Mouse (Mus musculus): ENCODE data around the gene Clcn1. TPM values are rescaled to one million over a fixed set of nuclear protein-coding genes. Genes with fewer than 3 reads are reported as not detected.

Gene Clcn1
- total and polyA plus RNA-seq, 2 experiments from 2014 or later = 0.04 to 0.64 TPM

DNA sequence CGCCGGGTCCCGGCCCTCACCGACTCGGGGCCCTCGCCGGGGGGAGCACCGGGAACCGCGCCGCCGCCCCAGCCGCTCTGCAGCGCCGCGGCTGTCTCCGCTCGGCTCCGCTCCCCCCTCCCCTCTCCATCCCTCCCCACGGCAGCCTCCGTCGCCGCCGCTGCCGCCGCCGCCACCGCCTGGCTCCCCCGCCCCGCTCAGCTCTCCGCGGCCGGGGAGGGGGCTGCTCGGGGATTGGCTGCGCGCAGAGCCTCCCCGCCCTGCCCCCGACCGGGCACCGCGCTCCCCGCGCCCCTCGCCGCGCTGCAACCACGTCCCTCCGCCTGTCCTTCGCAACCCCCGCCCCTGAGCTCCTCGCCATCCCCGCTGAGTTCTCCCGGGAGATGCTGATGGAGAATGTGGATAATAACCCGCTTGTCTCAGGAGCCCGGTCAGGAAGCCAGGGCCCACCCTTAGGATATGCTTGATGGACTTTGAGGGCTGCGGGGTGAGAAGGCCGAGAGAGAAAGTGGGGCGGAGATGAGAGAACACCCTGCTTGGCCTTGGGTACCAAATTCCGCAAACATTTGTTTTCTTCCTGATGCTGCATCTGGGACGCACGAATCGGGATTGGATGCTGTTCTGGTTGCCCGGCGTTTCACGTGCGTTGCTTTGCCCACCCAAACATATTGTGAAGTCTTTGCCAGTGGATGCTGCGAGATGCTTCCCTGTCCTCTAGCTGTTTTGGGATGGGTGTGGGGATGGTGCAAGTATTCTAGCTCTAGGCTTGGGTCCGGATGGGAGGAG is 38.2 kb downstream of the Clcn1 start, which contains the start of gene Fam131b:
Gene Fam131b, minus strand, starts transcription at position 162 of the 786 bp plus-strand sequence.
- Histone ChIP-seq H3K27ac (ENCODE audit: low read depth) (no peak within 1 kb of the TSS), H3K4me1 (ENCODE audit: control insufficient read depth, insufficient read depth) (peaks cover 11% of the 10 kb centered on the region; the same call in 1 of the 2 replicates), H3K27me3 (ENCODE audit: control insufficient read depth, insufficient read depth, low read length) (peaks cover 37% of the 10 kb centered on the region), H3K9ac (replicated peaks; ENCODE audit: low read depth, low read length) (peak within 1 kb of the TSS; percentile 17), H3K9me3 (replicated peaks; ENCODE audit: control insufficient read depth, low read length) (no peaks in the 10 kb centered on the region), H3K36me3 (replicated peaks; ENCODE audit: control insufficient read depth, insufficient read depth, low read length) (no peaks in the 10 kb centered on the region), H3K4me2 (ENCODE audit: low read depth, low read length) (peak within 1 kb of the TSS; percentile 93), H3K4me3 (ENCODE audit: low read depth, low read length) (peak within 1 kb of the TSS; percentile 62)
- WGBS = 1% methylated on average over 52 of the region's 68 CpGs
- DNase-seq (ENCODE audit: low spot score) (no peak), ATAC-seq (ENCODE audit: insufficient read depth, low read depth) (peak; percentile 34; the same call in 1 of the 2 replicates)
- no peak for TF ChIP-seq CTCF (IDR thresholded peaks at IDR 0.05; ENCODE audit: low read depth)
- no peak for TF ChIP-seq EP300 (IDR thresholded peaks at IDR 0.05; ENCODE audit: low read depth)

DNA sequence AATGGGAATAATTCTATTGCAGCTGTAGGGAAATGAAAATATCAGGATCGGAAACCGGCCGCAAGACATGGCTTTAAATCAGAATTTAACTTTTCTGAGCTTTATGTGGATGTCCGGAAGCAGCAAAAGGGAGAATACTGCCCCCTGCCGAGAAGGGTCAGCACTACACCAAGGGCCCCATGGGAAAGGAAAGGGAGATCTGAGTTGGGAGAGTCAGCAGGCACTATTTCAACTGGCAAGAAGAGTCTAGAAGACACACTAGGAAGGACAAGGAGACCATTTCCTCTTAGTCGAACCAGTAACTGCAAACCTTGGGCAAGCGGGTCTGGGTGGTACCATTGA is 38.8 kb downstream of the Clcn1 start:
- peak; percentile 34 for DNase-seq (ENCODE audit: low spot score)
- no peak overlapping the region for H3K9ac ChIP-seq (replicated peaks; ENCODE audit: low read depth, low read length)
- H3K4me3 ChIP-seq (ENCODE audit: low read depth, low read length) = peak overlapping the region; percentile 62
- H3K36me3 ChIP-seq (replicated peaks; ENCODE audit: control insufficient read depth, insufficient read depth, low read length) = no peaks in the 10 kb centered on the region
- peak overlapping the region; percentile 93 for H3K4me2 ChIP-seq (ENCODE audit: low read depth, low read length)
- peaks cover 37% of the 10 kb centered on the region for H3K27me3 ChIP-seq (ENCODE audit: control insufficient read depth, insufficient read depth, low read length)
- H3K9me3 ChIP-seq (replicated peaks; ENCODE audit: control insufficient read depth, low read length) = no peaks in the 10 kb centered on the region
- H3K27ac ChIP-seq (ENCODE audit: low read depth) = no peak overlapping the region
- peaks cover 11% of the 10 kb centered on the region; the same call in 1 of the 2 replicates for H3K4me1 ChIP-seq (ENCODE audit: control insufficient read depth, insufficient read depth)
- no peak for ATAC-seq (ENCODE audit: insufficient read depth, low read depth)
- 4% methylated on average over 7 of the region's 7 CpGs for WGBS
- TF ChIP-seq CTCF (IDR thresholded peaks at IDR 0.05; ENCODE audit: low read depth) (peak; percentile 67), EP300 (IDR thresholded peaks at IDR 0.05; ENCODE audit: low read depth) (no peak)

DNA sequence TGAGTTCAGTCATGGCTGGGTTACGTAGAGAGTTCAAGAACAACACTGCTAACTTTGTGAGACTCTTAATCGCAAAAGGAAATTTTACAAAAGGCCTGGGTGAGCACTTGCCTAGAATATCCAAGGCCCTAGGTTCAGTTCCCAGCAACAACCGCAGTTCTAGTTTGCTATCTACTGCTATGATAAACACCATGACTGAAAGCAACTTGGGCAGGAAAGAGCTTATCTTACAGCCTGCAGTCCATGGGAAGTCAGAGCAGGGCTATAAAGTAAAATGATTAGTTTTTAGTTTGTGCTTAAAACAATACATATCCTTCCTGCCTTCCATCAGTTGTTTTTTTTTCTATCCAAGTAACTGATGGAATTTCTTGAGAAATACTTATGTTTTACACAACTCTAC is 40.0 kb downstream of the Clcn1 start:
- peaks cover 11% of the 10 kb centered on the region; the same call in 1 of the 2 replicates for H3K4me1 ChIP-seq (ENCODE audit: control insufficient read depth, insufficient read depth)
- no peak overlapping the region for H3K4me3 ChIP-seq (ENCODE audit: low read depth, low read length)
- H3K9ac ChIP-seq (replicated peaks; ENCODE audit: low read depth, low read length) = no peak overlapping the region
- H3K27me3 ChIP-seq (ENCODE audit: control insufficient read depth, insufficient read depth, low read length) = peaks cover 37% of the 10 kb centered on the region
- H3K27ac ChIP-seq (ENCODE audit: low read depth) = no peak overlapping the region
- TF ChIP-seq CTCF (IDR thresholded peaks at IDR 0.05; ENCODE audit: low read depth) = no peak
- no peak for TF ChIP-seq EP300 (IDR thresholded peaks at IDR 0.05; ENCODE audit: low read depth)
- no peak overlapping the region for H3K4me2 ChIP-seq (ENCODE audit: low read depth, low read length)
- DNase-seq (ENCODE audit: low spot score) (no peak), ATAC-seq (ENCODE audit: insufficient read depth, low read depth) (no peak)
- no peaks in the 10 kb centered on the region for H3K36me3 ChIP-seq (replicated peaks; ENCODE audit: control insufficient read depth, insufficient read depth, low read length)
- no peaks in the 10 kb centered on the region for H3K9me3 ChIP-seq (replicated peaks; ENCODE audit: control insufficient read depth, low read length)
- WGBS = 68% methylated on average over 3 of the region's 3 CpGs

GRCm38 (mm10) chr6:42328757-42329156 is 42.3 kb downstream of the Clcn1 start:
- 67% methylated on average over 3 of the region's 3 CpGs for WGBS
- Histone ChIP-seq H3K9ac (replicated peaks; ENCODE audit: low read depth, low read length) (no peak overlapping the region), H3K4me3 (ENCODE audit: low read depth, low read length) (no peak overlapping the region), H3K4me1 (ENCODE audit: control insufficient read depth, insufficient read depth) (peaks cover 7% of the 10 kb centered on the region; the same call in 1 of the 2 replicates), H3K9me3 (replicated peaks; ENCODE audit: control insufficient read depth, low read length) (no peaks in the 10 kb centered on the region), H3K36me3 (replicated peaks; ENCODE audit: control insufficient read depth, insufficient read depth, low read length) (no peaks in the 10 kb centered on the region), H3K27ac (ENCODE audit: low read depth) (no peak overlapping the region), H3K4me2 (ENCODE audit: low read depth, low read length) (no peak overlapping the region), H3K27me3 (ENCODE audit: control insufficient read depth, insufficient read depth, low read length) (peaks cover 14% of the 10 kb centered on the region)
- DNase-seq (ENCODE audit: low spot score) = no peak
- no peak for TF ChIP-seq EP300 (IDR thresholded peaks at IDR 0.05; ENCODE audit: low read depth)
- TF ChIP-seq CTCF (IDR thresholded peaks at IDR 0.05; ENCODE audit: low read depth) = no peak
- ATAC-seq (ENCODE audit: insufficient read depth, low read depth) = no peak

DNA sequence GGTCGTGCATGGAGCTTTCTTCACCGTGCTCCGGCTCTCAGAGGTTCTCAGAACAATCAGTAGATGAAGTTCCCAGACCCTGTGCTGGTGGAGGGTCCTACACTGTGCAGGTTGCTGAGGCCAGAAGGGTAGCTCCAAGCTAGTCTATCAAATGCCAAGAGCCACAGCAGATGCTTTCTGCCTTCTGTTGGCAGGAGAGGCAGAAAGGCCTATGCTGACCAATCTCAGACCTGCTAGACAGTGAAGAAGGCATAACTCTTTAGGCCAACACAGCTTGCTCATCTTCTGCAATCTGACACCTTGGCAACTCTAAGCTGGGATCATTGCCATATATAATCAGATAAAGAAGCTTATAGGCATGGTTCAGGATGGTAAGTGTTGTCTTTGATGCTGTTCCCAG is 43.7 kb downstream of the Clcn1 start:
- Histone ChIP-seq H3K4me2 (ENCODE audit: low read depth, low read length) (no peak overlapping the region), H3K36me3 (replicated peaks; ENCODE audit: control insufficient read depth, insufficient read depth, low read length) (no peaks in the 10 kb centered on the region), H3K4me1 (ENCODE audit: control insufficient read depth, insufficient read depth) (no peaks in the 10 kb centered on the region), H3K4me3 (ENCODE audit: low read depth, low read length) (no peak overlapping the region), H3K27ac (ENCODE audit: low read depth) (no peak overlapping the region), H3K9ac (replicated peaks; ENCODE audit: low read depth, low read length) (no peak overlapping the region), H3K27me3 (ENCODE audit: control insufficient read depth, insufficient read depth, low read length) (no peaks in the 10 kb centered on the region), H3K9me3 (replicated peaks; ENCODE audit: control insufficient read depth, low read length) (no peaks in the 10 kb centered on the region)
- no peak for ATAC-seq (ENCODE audit: insufficient read depth, low read depth)
- no peak for TF ChIP-seq EP300 (IDR thresholded peaks at IDR 0.05; ENCODE audit: low read depth)
- no peak for TF ChIP-seq CTCF (IDR thresholded peaks at IDR 0.05; ENCODE audit: low read depth)
- WGBS = 71% methylated on average over 3 of the region's 3 CpGs
- no peak for DNase-seq (ENCODE audit: low spot score)
